Mouse (Mus musculus) hindbrain, postnatal 0 days (tissue): ENCODE measurements around the gene Vmn1r77. TPM values are rescaled to one million over a fixed set of nuclear protein-coding genes. Genes with fewer than 3 reads are reported as not detected.
"Not testable (repeated sequence)": the region's sequence is repeated elsewhere in the genome, so short reads cannot be mapped to it uniquely, and the experiment has no call there.

Experiments used
- ATAC-seq: fragments of 200-750 bp; cut with Nextera tagmentation; 2 replicates; pipeline ENCODE4 v1.8.0; 2017; ENCODE audit warnings: mild to moderate bottlenecking, moderate TSS enrichment, moderate library complexity
- DNase-seq: peaks from one replicate; pipeline ENCODE4 v3.0.0-alpha.2; 2015; ENCODE audit warnings: low spot score
- H3K27ac ChIP-seq: fragments of 300-500 bp; sonication (generic); 2 replicates; pipeline ENCODE4 v1.5.1; 2014; ENCODE audit warnings: mild to moderate bottlenecking
- H3K27me3 ChIP-seq: fragments of 300-500 bp; sonication (generic); 2 replicates; pipeline ENCODE4 v1.6.1; 2014; ENCODE audit warnings: low read length, mixed read lengths; ENCODE audit not compliant: insufficient read depth
- H3K36me3 ChIP-seq: fragments of 300-500 bp; sonication (generic); 2 replicates; pipeline ENCODE4 v1.6.1; 2014; ENCODE audit warnings: low read length, mixed read lengths; ENCODE audit not compliant: insufficient read depth
- H3K4me1 ChIP-seq: fragments of 300-500 bp; sonication (generic); 2 replicates; pipeline ENCODE4 v1.6.1; 2014; ENCODE audit warnings: antibody characterized with exemption, low read length, mixed read lengths; ENCODE audit not compliant: insufficient read depth
- H3K4me2 ChIP-seq: fragments of 300-500 bp; sonication (generic); 2 replicates; pipeline ENCODE4 v1.6.1; 2014; ENCODE audit warnings: low read depth, mild to moderate bottlenecking, low read length, moderate library complexity, mixed read lengths
- H3K4me3 ChIP-seq: fragments of 300-500 bp; sonication (generic); 2 replicates; pipeline ENCODE4 v1.5.1; 2014; ENCODE audit warnings: low read length
- H3K9ac ChIP-seq: fragments of 300-500 bp; sonication (generic); replicated peaks from 2 replicates; pipeline ENCODE4 v1.6.1; 2014; ENCODE audit warnings: mild to moderate bottlenecking, low read length, moderate library complexity, mixed read lengths
- H3K9me3 ChIP-seq: fragments of 300-500 bp; sonication (generic); 2 replicates; pipeline ENCODE4 v1.6.1; 2016; ENCODE audit warnings: low read length, mixed read lengths
- CTCF ChIP-seq: IDR thresholded peaks from 2 replicates; pipeline ENCODE4 v1.5.1; 2016; ENCODE audit warnings: antibody characterized with exemption, control low read depth, low read depth
- WGBS: fragments of 180-500 bp; shearing (Covaris S2); extraction: QIAGEN DNeasy Blood & Tissue Kit; methylation state at CpG from one replicate; pipeline ENCODE4 v1.1.7; 2014; 5-methylcytosine and 5-hydroxymethylcytosine counted together
- polyA plus RNA-seq: library from polyadenylated mRNA; unstranded; fragments of >200 nt; fragmentation: Nextera tagmentation; extraction: Ambion mirVana; gene quantifications from 2 replicates; pipeline ENCODE4 v1.2.1, GENCODE M21; 2015
- total RNA-seq: library from RNA; depleted of rRNA; stranded (reverse); fragments of >200 nt; gene quantifications from 2 replicates; pipeline ENCODE4 v1.2.3, GENCODE M21; 2014; rRNA removed

Gene Vmn1r77
- total RNA-seq (not detected in 2 replicates), polyA plus RNA-seq (not detected in 2 replicates)

GRCm38 (mm10) chr7:12036452-12036851, at the start of gene Vmn1r77:
Gene Vmn1r77, plus strand, starts transcription at chr7:12036752.
- H3K4me1 ChIP-seq, ATAC-seq, H3K36me3 ChIP-seq: not testable (repeated sequence)

GRCm38 (mm10) chr7:12011491-12011890, 25.1 kb upstream of the Vmn1r77 start:
- not testable (repeated sequence) for H3K4me1 ChIP-seq, H3K4me3 ChIP-seq, ATAC-seq, H3K9ac ChIP-seq, DNase-seq, H3K4me2 ChIP-seq, H3K27me3 ChIP-seq, H3K36me3 ChIP-seq, H3K27ac ChIP-seq
- H3K9me3 ChIP-seq, result peaks cover 41% of the 10 kb centered on the region
- WGBS, result 96% methylated on average over 5 of the region's 5 CpGs

More at GRCm38 (mm10) chr7:12036452-12036851, at the start of gene Vmn1r77:
- H3K27ac ChIP-seq, H3K27me3 ChIP-seq, H3K9me3 ChIP-seq, H3K4me3 ChIP-seq, DNase-seq, H3K9ac ChIP-seq, H3K4me2 ChIP-seq: not testable (repeated sequence)

- WGBS, result 91% methylated on average over 3 of the region's 3 CpGs
- H3K9me3 ChIP-seq, result peaks cover 50% of the 10 kb centered on the region
- H3K27me3 ChIP-seq, result not testable (repeated sequence)
Measured at GRCm38 (mm10) chr7:12012392-12012791, 24.2 kb upstream of the Vmn1r77 start.

DNA sequence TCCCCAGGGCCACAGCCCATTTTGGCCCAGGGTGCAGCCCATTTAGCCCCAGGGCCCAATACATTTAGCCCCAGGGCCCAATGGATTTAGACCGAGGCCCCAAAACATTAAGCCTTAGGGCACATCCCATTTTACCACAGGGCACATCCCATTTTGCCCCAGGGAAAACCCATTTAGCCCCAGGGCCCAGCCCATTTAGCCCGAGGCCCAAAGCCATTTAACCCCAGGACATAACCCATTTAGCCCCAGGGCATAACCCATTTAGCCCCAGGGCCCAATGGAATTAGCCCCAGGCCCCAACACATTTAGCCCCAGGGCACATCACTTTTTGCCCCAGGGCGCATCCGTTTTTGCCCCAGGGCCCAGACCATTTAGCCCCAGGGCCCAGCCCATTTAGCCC, 23.4 kb upstream of the Vmn1r77 start:
- H3K4me3 ChIP-seq, result no peak overlapping the region
- no peak overlapping the region for H3K9ac ChIP-seq
- DNase-seq (no peak), ATAC-seq (no peak)
- WGBS, result 79% methylated on average over 4 of the region's 4 CpGs
- H3K4me1 ChIP-seq, result no peaks in the 10 kb centered on the region
- TF ChIP-seq CTCF, result no peak
- no peaks in the 10 kb centered on the region for H3K27me3 ChIP-seq
- H3K9me3 ChIP-seq, result peaks cover 54% of the 10 kb centered on the region
- H3K27ac ChIP-seq, result no peak overlapping the region
- no peaks in the 10 kb centered on the region for H3K36me3 ChIP-seq
- no peak overlapping the region for H3K4me2 ChIP-seq

More at GRCm38 (mm10) chr7:12012392-12012791, 24.2 kb upstream of the Vmn1r77 start:
- not testable (repeated sequence) for H3K27ac ChIP-seq, H3K4me2 ChIP-seq, DNase-seq, ATAC-seq, H3K36me3 ChIP-seq, H3K4me3 ChIP-seq, H3K9ac ChIP-seq, H3K4me1 ChIP-seq

DNA sequence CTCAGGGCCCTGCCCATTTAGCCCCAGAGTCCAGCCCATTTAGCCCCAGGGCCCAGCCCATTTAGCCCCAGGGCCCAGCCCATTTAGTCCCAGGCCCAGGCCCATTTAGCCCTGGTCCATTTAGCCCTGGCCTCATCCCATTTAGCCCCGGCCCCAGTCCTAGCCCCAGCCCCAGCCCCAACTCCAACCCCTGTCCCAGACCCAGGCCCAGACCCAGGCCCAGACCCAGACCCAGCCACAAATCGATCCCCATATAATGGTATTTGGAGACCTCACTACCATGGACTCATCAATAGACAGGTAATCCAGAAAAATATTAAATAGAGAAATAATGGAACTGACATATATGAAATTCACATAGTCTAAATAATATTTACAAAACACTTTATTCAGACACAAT, 18.7 kb upstream of the Vmn1r77 start:
- H3K27ac ChIP-seq, H3K36me3 ChIP-seq, H3K9ac ChIP-seq, H3K27me3 ChIP-seq, DNase-seq, H3K4me1 ChIP-seq, ATAC-seq, H3K4me2 ChIP-seq, H3K4me3 ChIP-seq: not testable (repeated sequence)
- WGBS, result 80% methylated on average over 2 of the region's 2 CpGs
- H3K9me3 ChIP-seq, result peaks cover 40% of the 10 kb centered on the region

DNA sequence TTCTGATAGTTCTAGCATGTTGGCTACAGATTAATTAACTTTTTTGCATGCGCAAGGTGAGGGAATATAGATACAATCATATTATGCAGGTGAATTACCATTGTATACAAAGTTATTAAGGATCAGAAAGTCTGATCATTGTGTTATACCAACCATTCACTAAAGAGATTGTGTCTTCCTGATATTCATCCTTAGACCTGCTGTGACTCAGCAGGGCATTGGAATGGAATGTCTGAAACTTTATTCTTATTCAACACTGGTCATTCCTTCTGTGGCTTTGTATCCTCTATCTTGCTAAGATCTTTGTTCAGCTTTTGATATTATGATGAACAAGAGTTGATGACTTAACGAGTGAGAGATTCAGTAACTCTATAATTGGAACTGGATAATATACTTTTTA, 4.1 kb downstream of the Vmn1r77 start:
- TF ChIP-seq CTCF, result no peak
- H3K36me3 ChIP-seq, result no peaks in the 10 kb centered on the region
- 65% methylated on average over 2 of the region's 2 CpGs for WGBS
- ATAC-seq, result no peak
- H3K9me3 ChIP-seq, result 0 out of 2 replicates have a peak, but pooled peaks cover 5% of the 10 kb centered on the region
- H3K9ac ChIP-seq, result no peak overlapping the region
- H3K4me2 ChIP-seq, result no peak overlapping the region
- no peak overlapping the region for H3K4me3 ChIP-seq
- H3K27ac ChIP-seq, result no peak overlapping the region
- H3K27me3 ChIP-seq, result no peaks in the 10 kb centered on the region
- DNase-seq, result no peak
- H3K4me1 ChIP-seq, result no peaks in the 10 kb centered on the region

Other genes starting within 250 kb of the Vmn1r77 start
- not detected in 2 replicates for gene Vmn1r74, start 202.8 kb upstream of the Vmn1r77 start, total RNA-seq
- not detected in 2 replicates for gene Vmn1r74, start 202.8 kb upstream of the Vmn1r77 start, polyA plus RNA-seq
- gene Vmn1r75, start 162.1 kb upstream of the Vmn1r77 start, total RNA-seq, result not detected in 2 replicates
- gene Vmn1r75, start 162.1 kb upstream of the Vmn1r77 start, polyA plus RNA-seq, result not detected in 2 replicates
- gene Vmn1r76, start 98.5 kb upstream of the Vmn1r77 start, total RNA-seq, result not detected in 2 replicates
- gene Vmn1r76, start 98.5 kb upstream of the Vmn1r77 start, polyA plus RNA-seq, result not detected in 2 replicates
- not detected in 2 replicates for gene Vmn1r78, start 113.5 kb downstream of the Vmn1r77 start, total RNA-seq
- gene Vmn1r78, start 113.5 kb downstream of the Vmn1r77 start, polyA plus RNA-seq, result not detected in 2 replicates
- not detected in 2 replicates for gene Vmn1r79, start 134.5 kb downstream of the Vmn1r77 start, total RNA-seq
- gene Vmn1r79, start 134.5 kb downstream of the Vmn1r77 start, polyA plus RNA-seq, result not detected in 2 replicates
- not detected in 2 replicates for gene Vmn1r80, start 152.5 kb downstream of the Vmn1r77 start, total RNA-seq
- not detected in 2 replicates for gene Vmn1r80, start 152.5 kb downstream of the Vmn1r77 start, polyA plus RNA-seq
- gene Vmn1r81, start 231.5 kb downstream of the Vmn1r77 start, total RNA-seq, result not detected in 2 replicates
- gene Vmn1r81, start 231.5 kb downstream of the Vmn1r77 start, polyA plus RNA-seq, result not detected in 2 replicates